8 mouse cellular contexts compared by ENCODE assay signal in the genomic region with DNA sequence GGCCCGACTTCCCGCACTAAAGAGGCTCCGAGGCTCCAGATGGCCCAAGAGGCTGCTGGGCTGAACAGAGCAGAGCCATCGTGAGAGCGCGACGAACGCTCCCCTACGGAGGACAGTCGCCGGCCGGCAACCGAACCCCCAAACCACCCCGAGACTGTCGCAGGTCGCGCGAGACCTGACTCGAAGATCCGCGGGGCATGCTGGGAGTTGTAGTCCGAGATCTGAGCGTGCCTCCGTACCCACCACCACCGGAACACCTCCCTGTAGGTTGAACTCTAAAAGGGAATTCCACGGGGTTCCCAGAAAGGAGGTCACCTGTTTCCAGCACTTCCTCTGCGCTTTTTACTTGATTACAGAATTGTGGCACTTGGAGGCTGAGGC. TPM values are rescaled to one million over a fixed set of nuclear protein-coding genes. Genes with fewer than 3 reads are reported as not detected.
A peak's percentile ranks its signal among the peaks of the same experiment; 100 is the strongest.
DNase-seq lines count a peak whose midpoint lies in the region; ATAC-seq and TF ChIP-seq lines count a peak whose summit lies in the region.

A gene (minus strand): TSS at position 235 of the 381 bp plus-strand sequence.

- peak within 1 kb of the TSS; percentile 94 for H3K9ac ChIP-seq in heart, embryonic 15.5 days
- H3K9ac ChIP-seq in liver, embryonic 14.5 days (replicated peaks) = peak within 1 kb of the TSS; percentile 94
- peak within 1 kb of the TSS; percentile 96 for H3K9ac ChIP-seq in neural tube, embryonic 11.5 days (ENCODE audit: low read length)
- peak within 1 kb of the TSS; percentile 93 for H3K9ac ChIP-seq in stomach, postnatal 0 days (ENCODE audit: low read length)

- no peaks in the 10 kb centered on the region for H3K9me3 ChIP-seq in forebrain, embryonic 10.5 days
- no peaks in the 10 kb centered on the region for H3K9me3 ChIP-seq in heart, embryonic 15.5 days (replicated peaks)
- H3K9me3 ChIP-seq in liver, embryonic 14.5 days (ENCODE audit: control insufficient read depth, low read length) = no peaks in the 10 kb centered on the region
- H3K9me3 ChIP-seq in neural tube, embryonic 11.5 days (ENCODE audit: control insufficient read depth, low read length) = no peaks in the 10 kb centered on the region
- H3K9me3 ChIP-seq in stomach, postnatal 0 days (ENCODE audit: control insufficient read depth, low read length) = no peaks in the 10 kb centered on the region

- peak within 1 kb of the TSS; percentile 73 for H3K4me2 ChIP-seq in heart, embryonic 15.5 days
- H3K4me2 ChIP-seq in liver, embryonic 14.5 days (ENCODE audit: low read depth) = peak within 1 kb of the TSS; percentile 83
- peak within 1 kb of the TSS; percentile 61 for H3K4me2 ChIP-seq in neural tube, embryonic 11.5 days (ENCODE audit: low read depth)
- peak within 1 kb of the TSS; percentile 75 for H3K4me2 ChIP-seq in stomach, postnatal 0 days (replicated peaks; ENCODE audit: low read depth)

- peak; percentile 98 for ATAC-seq in CD4-positive, CD25-positive, alpha-beta regulatory T cell, adult 4 months
- peak; percentile 92 for ATAC-seq in heart, embryonic 15.5 days (replicated peaks; ENCODE audit: insufficient number of reproducible peaks, insufficient read depth, low FRiP score, low read depth)
- peak; percentile 95 for ATAC-seq in liver, embryonic 14.5 days (ENCODE audit: insufficient read depth)
- ATAC-seq in neural tube, embryonic 11.5 days (ENCODE audit: insufficient read depth, low FRiP score, low TSS enrichment) = peak; percentile 96
- peak; percentile 95 for ATAC-seq in stomach, postnatal 0 days (ENCODE audit: low FRiP score, low TSS enrichment)

- under 1% methylated on average over 27 of the region's 27 CpGs for WGBS in forebrain, embryonic 10.5 days
- WGBS in heart, embryonic 15.5 days = 0% methylated on average over 27 of the region's 27 CpGs
- WGBS in liver, embryonic 14.5 days (ENCODE audit: insufficient replicate concordance) = under 1% methylated on average over 27 of the region's 27 CpGs
- 0% methylated on average over 27 of the region's 27 CpGs for WGBS in neural tube, embryonic 11.5 days
- WGBS in stomach, postnatal 0 days = under 1% methylated on average over 27 of the region's 27 CpGs

- no peaks in the 10 kb centered on the region for H3K27me3 ChIP-seq in forebrain, embryonic 10.5 days (ENCODE audit: poor library complexity, severe bottlenecking)
- no peaks in the 10 kb centered on the region for H3K27me3 ChIP-seq in heart, embryonic 15.5 days
- no peaks in the 10 kb centered on the region for H3K27me3 ChIP-seq in liver, embryonic 14.5 days (ENCODE audit: control insufficient read depth, insufficient read depth, low read length)
- H3K27me3 ChIP-seq in neural tube, embryonic 11.5 days (ENCODE audit: control insufficient read depth, insufficient read depth, low read length) = no peaks in the 10 kb centered on the region
- H3K27me3 ChIP-seq in stomach, postnatal 0 days (ENCODE audit: control insufficient read depth, insufficient read depth, low read length) = no peaks in the 10 kb centered on the region

- H3K4me3 ChIP-seq in forebrain, embryonic 10.5 days = peak within 1 kb of the TSS; percentile 97
- peak within 1 kb of the TSS; percentile 90 for H3K4me3 ChIP-seq in heart, embryonic 15.5 days
- H3K4me3 ChIP-seq in liver, embryonic 14.5 days (ENCODE audit: insufficient read depth in 1 of 2, low read depth in 2 of 2, low read length in 2 of 2) = peak within 1 kb of the TSS; percentile 86 to 94
- H3K4me3 ChIP-seq in neural tube, embryonic 11.5 days (ENCODE audit: low read depth, low read length) = peak within 1 kb of the TSS; percentile 90
- H3K4me3 ChIP-seq in stomach, postnatal 0 days (ENCODE audit: low read depth, low read length) = peak within 1 kb of the TSS; percentile 95

- 0 out of 2 replicates have a peak, but pooled peaks have one; percentile 18 for TF ChIP-seq EP300 in liver, embryonic 14.5 days (IDR thresholded peaks at IDR 0.05; ENCODE audit: low read depth)
- peak; percentile 96 for TF ChIP-seq EP300 in stomach, postnatal 0 days (optimal IDR thresholded peaks at IDR 0.05)

- peaks cover 37% of the 10 kb centered on the region for H3K36me3 ChIP-seq in forebrain, embryonic 10.5 days (replicated peaks)
- peaks cover 15% of the 10 kb centered on the region for H3K36me3 ChIP-seq in heart, embryonic 15.5 days
- no peaks in the 10 kb centered on the region; the same call in 1 of the 2 replicates for H3K36me3 ChIP-seq in liver, embryonic 14.5 days (replicated peaks; ENCODE audit: control insufficient read depth, insufficient read depth, low read depth)
- peaks cover 7% of the 10 kb centered on the region for H3K36me3 ChIP-seq in neural tube, embryonic 11.5 days (ENCODE audit: control insufficient read depth, insufficient read depth, low read length)
- H3K36me3 ChIP-seq in stomach, postnatal 0 days (ENCODE audit: control insufficient read depth, insufficient read depth, low read length) = peaks cover 10% of the 10 kb centered on the region

- no peak for TF ChIP-seq CTCF in liver, embryonic 14.5 days (IDR thresholded peaks at IDR 0.05; ENCODE audit: low read depth)
- TF ChIP-seq CTCF in stomach, postnatal 0 days (IDR thresholded peaks at IDR 0.05; ENCODE audit: low read depth) = no peak

- H3K27ac ChIP-seq in forebrain, embryonic 10.5 days = peak within 1 kb of the TSS; percentile 96
- peak within 1 kb of the TSS; percentile 61 for H3K27ac ChIP-seq in heart, embryonic 15.5 days
- peak within 1 kb of the TSS; percentile 59 for H3K27ac ChIP-seq in liver, embryonic 14.5 days
- H3K27ac ChIP-seq in neural tube, embryonic 11.5 days (ENCODE audit: low read depth, low read length) = peak within 1 kb of the TSS; percentile 71; the same call in 1 of the 2 replicates
- H3K27ac ChIP-seq in stomach, postnatal 0 days (replicated peaks) = peak within 1 kb of the TSS; percentile 36; the same call in 1 of the 2 replicates

- H3K4me1 ChIP-seq in forebrain, embryonic 10.5 days = peaks cover 19% of the 10 kb centered on the region
- peaks cover 14% of the 10 kb centered on the region for H3K4me1 ChIP-seq in heart, embryonic 15.5 days (replicated peaks)
- H3K4me1 ChIP-seq in liver, embryonic 14.5 days (replicated peaks; ENCODE audit: control insufficient read depth in 2 of 2, insufficient read depth in 2 of 2, low read length in 1 of 2) = peaks cover 9 to 18% of the 10 kb centered on the region in 2 experiments
- H3K4me1 ChIP-seq in neural tube, embryonic 11.5 days (ENCODE audit: control insufficient read depth, insufficient read depth, low read length) = peaks cover 8% of the 10 kb centered on the region
- H3K4me1 ChIP-seq in stomach, postnatal 0 days (replicated peaks; ENCODE audit: control insufficient read depth, insufficient read depth) = peaks cover 3% of the 10 kb centered on the region; the same call in 1 of the 2 replicates

- peak; percentile 84 for DNase-seq in c-Kit-negative CD71-positive TER-119-positive erythroid progenitor cells, embryonic 14.5 days (ENCODE audit: low read depth, low spot score)
- DNase-seq in forebrain, embryonic 10.5 days (ENCODE audit: extremely low spot score, low spot score) = peak; percentile 92
- DNase-seq in kidney, postnatal 25 days = peak; percentile 97 to 98
- DNase-seq in liver, embryonic 14.5 days (ENCODE audit: low read depth in 3 of 3, low spot score in 3 of 3) = peak; percentile 85 to 89 (median 85)
- DNase-seq in neural tube, embryonic 11.5 days (ENCODE audit: low spot score) = peak; percentile 96
- peak; percentile 94 for DNase-seq in stomach, postnatal 0 days (ENCODE audit: low spot score)

RNA-seq across cellular contexts. Expression of the gene that starts here (rescaled TPM):
- polyA plus RNA-seq in CD4-positive, CD25-positive, alpha-beta regulatory T cell, adult 4 months (2017; shearing (Covaris generic)) = 100 to 1,000 TPM in 1 of 2 experiments, 10 to 100 TPM in 1; 67.3 to 104 TPM
- 201 and 202 TPM in 2 replicates for polyA plus RNA-seq in forebrain, embryonic 10.5 days (2016; fragmentation: Nextera tagmentation; extraction: Ambion mirVana)
- polyA plus RNA-seq in heart, embryonic 15.5 days (2015; fragmentation: Nextera tagmentation; extraction: Ambion mirVana) = 111 and 124 TPM in 2 replicates
- polyA plus RNA-seq in liver, embryonic 14.5 days (2012; rRNA removed) = 22.2 TPM in 2 replicates
- polyA plus RNA-seq in liver, embryonic 14.5 days (2014; fragmentation: Nextera tagmentation; extraction: Ambion mirVana) = 36.1 and 45.1 TPM in 2 replicates
- polyA plus RNA-seq in neural tube, embryonic 11.5 days (2014; fragmentation: Nextera tagmentation; extraction: Ambion mirVana) = 254 and 284 TPM in 2 replicates
- 87.0 and 96.8 TPM in 2 replicates for polyA plus RNA-seq in stomach, postnatal 0 days (2015; fragmentation: Nextera tagmentation; extraction: Ambion mirVana)

Comparison
In these comparisons a context has a peak if more than half of its experiments do, and no peak if none do; other contexts are left out.
1. Peak in every context shown above with its lines: DNase-seq, ATAC-seq, H3K4me3 ChIP-seq and H3K27ac ChIP-seq.
2. H3K27ac ChIP-seq: peak in every context shown above with its lines; median percentile 96 in forebrain, embryonic 10.5 days; 71 in neural tube, embryonic 11.5 days; 61 in heart, embryonic 15.5 days; 59 in liver, embryonic 14.5 days; 36 in stomach, postnatal 0 days.